Mouse (Mus musculus): ENCODE results near the gene Sqstm1. TPM values are rescaled to one million over a fixed set of nuclear protein-coding genes. Genes with fewer than 3 reads are reported as not detected.

Sqstm1 gene
- polyA plus RNA-seq, 1 experiment from 2014 or later: 213 TPM

DNA sequence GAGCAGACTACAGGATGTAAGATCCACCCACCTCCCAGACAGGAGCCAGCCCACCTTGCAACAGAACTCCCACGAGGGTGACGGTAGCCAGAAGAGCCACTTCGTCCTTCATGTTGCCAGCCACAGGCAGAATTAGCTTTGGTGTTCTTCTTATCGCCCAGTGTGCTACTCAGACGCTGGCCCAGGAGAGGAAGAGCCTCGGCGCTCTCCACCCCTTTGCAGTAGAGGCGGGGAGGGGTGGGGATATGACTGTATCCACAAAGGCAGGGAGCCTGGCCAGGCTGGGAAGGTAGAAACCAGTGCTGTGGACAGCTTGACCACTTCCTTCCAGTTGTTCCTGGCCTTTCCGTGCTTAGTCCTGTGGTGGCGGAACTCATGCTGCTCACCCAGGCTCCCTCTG lies 27.7 kb upstream of the Sqstm1 start, which contains the start of gene Ltc4s:
TSS of gene Ltc4s (minus strand) at position 293 of the 400 bp plus-strand sequence.
- Histone ChIP-seq H3K9me3 (ENCODE audit: control insufficient read depth) (no peaks in the 10 kb centered on the region), H3K36me3 (ENCODE audit: control insufficient read depth, insufficient read depth) (peaks cover 22% of the 10 kb centered on the region), H3K27ac (ENCODE audit: low read depth, low read length) (peak within 1 kb of the TSS; percentile 62; the same call in 1 of the 2 replicates), H3K4me2 (replicated peaks; ENCODE audit: low read depth) (peak within 1 kb of the TSS; percentile 97), H3K4me1 (replicated peaks; ENCODE audit: control insufficient read depth, insufficient read depth, low read length) (no peaks in the 10 kb centered on the region), H3K4me3 (ENCODE audit: low read depth, low read length) (peak within 1 kb of the TSS; percentile 66), H3K27me3 (replicated peaks; ENCODE audit: control insufficient read depth, insufficient read depth, low read length) (no peaks in the 10 kb centered on the region), H3K9ac (ENCODE audit: low read depth, low read length) (no peak within 1 kb of the TSS)
- no peak for TF ChIP-seq CTCF (IDR thresholded peaks at IDR 0.05; ENCODE audit: low read depth)
- 33% methylated on average over 10 of the region's 10 CpGs for WGBS
- no peak for ATAC-seq

DNA sequence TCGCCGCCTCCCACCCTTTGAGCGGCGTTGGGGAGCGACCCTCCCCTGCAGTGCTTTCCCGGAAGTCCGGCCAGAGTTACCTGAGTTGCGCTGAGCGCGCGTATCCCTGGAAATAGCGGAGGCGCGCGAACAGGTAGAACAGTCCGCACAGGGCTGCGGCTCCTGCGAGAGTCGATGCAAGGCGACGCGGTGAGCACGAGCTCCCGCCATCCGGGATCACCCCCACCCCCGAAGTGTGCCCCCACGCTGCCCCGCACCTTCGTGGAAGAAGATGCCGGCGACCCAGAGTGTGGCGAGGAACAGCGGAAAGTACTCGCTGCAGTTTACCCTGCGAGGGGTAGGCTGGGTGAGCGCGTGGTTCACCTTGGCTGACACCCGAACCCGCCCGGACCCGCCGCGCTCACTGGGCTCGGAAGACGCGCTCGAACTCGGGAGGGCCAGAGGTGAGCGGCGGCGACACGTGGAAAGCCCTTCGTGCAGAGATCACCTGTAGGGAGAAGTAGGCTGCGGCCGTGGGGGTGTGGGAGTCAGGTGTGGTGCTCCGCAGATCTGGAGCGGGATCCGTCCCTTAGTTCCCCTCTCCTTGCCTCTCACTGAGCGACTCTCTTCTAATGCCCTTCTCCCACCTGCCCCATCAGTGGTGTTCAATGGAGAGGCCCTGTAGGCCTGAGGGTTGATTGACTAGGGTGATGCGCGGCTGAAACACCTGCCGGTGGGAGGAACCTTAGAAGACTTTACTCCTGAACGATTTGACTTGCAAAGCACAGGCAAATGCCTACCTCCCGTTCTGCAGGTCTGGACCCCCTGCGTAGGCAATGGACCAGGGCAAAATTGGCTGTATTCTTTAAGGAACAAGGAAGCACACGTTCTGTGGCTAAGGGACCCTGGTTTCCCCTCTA lies 26.6 kb upstream of the Sqstm1 start:
- H3K4me2 ChIP-seq (replicated peaks; ENCODE audit: low read depth): peak overlapping the region; percentile 97
- peak; percentile 66 for ATAC-seq
- 2% methylated on average over 65 of the region's 66 CpGs for WGBS
- H3K4me3 ChIP-seq (ENCODE audit: low read depth, low read length): peak overlapping the region; percentile 66
- H3K36me3 ChIP-seq (ENCODE audit: control insufficient read depth, insufficient read depth): peaks cover 33% of the 10 kb centered on the region
- TF ChIP-seq CTCF (IDR thresholded peaks at IDR 0.05; ENCODE audit: low read depth): no peak
- no peaks in the 10 kb centered on the region for H3K9me3 ChIP-seq (ENCODE audit: control insufficient read depth)
- H3K27me3 ChIP-seq (replicated peaks; ENCODE audit: control insufficient read depth, insufficient read depth, low read length): no peaks in the 10 kb centered on the region
- peak overlapping the region; percentile 41; the same call in 1 of the 2 replicates for H3K27ac ChIP-seq (ENCODE audit: low read depth, low read length)
- H3K9ac ChIP-seq (ENCODE audit: low read depth, low read length): peak overlapping the region; percentile 60
- H3K4me1 ChIP-seq (replicated peaks; ENCODE audit: control insufficient read depth, insufficient read depth, low read length): no peaks in the 10 kb centered on the region

DNA sequence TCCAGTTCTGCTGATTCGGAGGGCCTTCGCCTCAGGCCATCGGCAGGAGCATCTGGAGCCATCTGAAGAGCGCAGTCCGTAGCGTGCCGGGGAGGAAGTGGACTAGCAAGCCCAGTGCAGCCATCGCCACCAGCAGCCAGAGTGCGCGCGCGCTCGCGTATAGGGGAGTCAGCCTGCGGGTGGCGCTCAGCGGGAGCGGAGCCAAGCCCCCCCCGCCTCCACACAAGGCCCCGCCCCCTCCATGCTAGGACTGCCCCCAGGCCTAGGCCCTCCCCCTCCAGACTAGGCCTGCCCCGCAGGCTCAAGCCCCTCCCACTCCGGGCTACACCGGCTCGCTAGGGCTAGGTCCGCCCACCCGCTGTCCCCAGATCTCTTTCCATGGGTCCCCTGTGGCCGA lies 25.9 kb upstream of the Sqstm1 start:
- H3K4me3 ChIP-seq (ENCODE audit: low read depth, low read length): peak overlapping the region; percentile 66
- peak; percentile 89 for ATAC-seq
- H3K27me3 ChIP-seq (replicated peaks; ENCODE audit: control insufficient read depth, insufficient read depth, low read length): no peaks in the 10 kb centered on the region
- H3K27ac ChIP-seq (ENCODE audit: low read depth, low read length): 0 out of 2 replicates have a peak overlapping the region, but pooled peaks have one; percentile 41
- no peaks in the 10 kb centered on the region for H3K4me1 ChIP-seq (replicated peaks; ENCODE audit: control insufficient read depth, insufficient read depth, low read length)
- H3K4me2 ChIP-seq (replicated peaks; ENCODE audit: low read depth): peak overlapping the region; percentile 97
- peak; percentile 75 for TF ChIP-seq CTCF (IDR thresholded peaks at IDR 0.05; ENCODE audit: low read depth)
- H3K9ac ChIP-seq (ENCODE audit: low read depth, low read length): peak overlapping the region; percentile 60
- H3K9me3 ChIP-seq (ENCODE audit: control insufficient read depth): no peaks in the 10 kb centered on the region
- WGBS: 2% methylated on average over 27 of the region's 27 CpGs
- H3K36me3 ChIP-seq (ENCODE audit: control insufficient read depth, insufficient read depth): peaks cover 39% of the 10 kb centered on the region

DNA sequence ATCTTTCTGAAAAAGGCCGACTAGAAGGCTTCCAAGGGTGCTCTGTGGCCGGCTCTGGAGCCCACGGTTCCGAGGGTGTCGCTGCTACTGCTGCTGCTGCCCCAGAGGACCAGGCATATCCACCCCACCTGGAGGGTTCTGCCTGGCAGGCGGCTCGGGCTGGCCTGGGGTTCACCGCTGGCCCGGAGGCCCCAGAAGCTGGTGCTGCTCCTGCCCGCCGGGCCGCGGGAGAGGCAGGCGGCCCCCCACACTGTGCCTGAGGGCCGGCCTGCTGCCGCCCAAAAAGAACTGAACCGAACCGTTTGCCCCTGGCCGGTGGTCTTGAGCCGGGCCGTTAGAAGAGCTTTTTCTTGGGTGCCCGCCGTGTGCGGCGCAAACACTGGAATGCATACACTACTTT lies 24.0 kb upstream of the Sqstm1 start:
- Histone ChIP-seq H3K4me2 (replicated peaks; ENCODE audit: low read depth) (no peak overlapping the region), H3K9ac (ENCODE audit: low read depth, low read length) (no peak overlapping the region), H3K27ac (ENCODE audit: low read depth, low read length) (no peak overlapping the region), H3K4me3 (ENCODE audit: low read depth, low read length) (no peak overlapping the region), H3K9me3 (ENCODE audit: control insufficient read depth) (no peaks in the 10 kb centered on the region), H3K4me1 (replicated peaks; ENCODE audit: control insufficient read depth, insufficient read depth, low read length) (no peaks in the 10 kb centered on the region), H3K27me3 (replicated peaks; ENCODE audit: control insufficient read depth, insufficient read depth, low read length) (no peaks in the 10 kb centered on the region), H3K36me3 (ENCODE audit: control insufficient read depth, insufficient read depth) (peaks cover 44% of the 10 kb centered on the region)
- 97% methylated on average over 25 of the region's 25 CpGs for WGBS
- no peak for TF ChIP-seq CTCF (IDR thresholded peaks at IDR 0.05; ENCODE audit: low read depth)
- ATAC-seq: no peak

DNA sequence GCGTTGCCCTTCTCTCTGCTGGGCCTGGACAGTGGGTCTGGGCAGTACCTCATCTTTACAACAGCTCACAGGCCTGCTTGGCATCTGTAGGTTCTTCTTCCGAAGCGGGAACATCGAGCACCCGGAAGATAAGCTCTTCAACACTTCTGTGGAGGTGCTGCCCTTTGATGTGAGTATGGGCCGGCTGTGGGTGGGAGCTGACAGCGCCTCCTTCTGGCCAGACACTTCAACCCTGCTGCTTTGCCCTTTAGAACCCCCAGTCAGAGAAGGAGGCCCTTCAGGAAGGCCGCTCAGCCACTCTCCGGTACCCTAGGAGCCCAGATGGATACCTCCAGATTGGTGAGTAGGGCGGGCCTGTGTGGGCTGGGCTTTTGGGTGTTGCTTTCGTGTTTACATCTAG lies 23.4 kb upstream of the Sqstm1 start:
- 84% methylated on average over 11 of the region's 11 CpGs for WGBS
- peak; percentile 59 for TF ChIP-seq CTCF (IDR thresholded peaks at IDR 0.05; ENCODE audit: low read depth)
- Histone ChIP-seq H3K9ac (ENCODE audit: low read depth, low read length) (no peak overlapping the region), H3K4me1 (replicated peaks; ENCODE audit: control insufficient read depth, insufficient read depth, low read length) (no peaks in the 10 kb centered on the region), H3K27me3 (replicated peaks; ENCODE audit: control insufficient read depth, insufficient read depth, low read length) (no peaks in the 10 kb centered on the region), H3K36me3 (ENCODE audit: control insufficient read depth, insufficient read depth) (peaks cover 44% of the 10 kb centered on the region), H3K4me3 (ENCODE audit: low read depth, low read length) (no peak overlapping the region), H3K4me2 (replicated peaks; ENCODE audit: low read depth) (no peak overlapping the region), H3K9me3 (ENCODE audit: control insufficient read depth) (no peaks in the 10 kb centered on the region), H3K27ac (ENCODE audit: low read depth, low read length) (no peak overlapping the region)
- no peak for ATAC-seq

DNA sequence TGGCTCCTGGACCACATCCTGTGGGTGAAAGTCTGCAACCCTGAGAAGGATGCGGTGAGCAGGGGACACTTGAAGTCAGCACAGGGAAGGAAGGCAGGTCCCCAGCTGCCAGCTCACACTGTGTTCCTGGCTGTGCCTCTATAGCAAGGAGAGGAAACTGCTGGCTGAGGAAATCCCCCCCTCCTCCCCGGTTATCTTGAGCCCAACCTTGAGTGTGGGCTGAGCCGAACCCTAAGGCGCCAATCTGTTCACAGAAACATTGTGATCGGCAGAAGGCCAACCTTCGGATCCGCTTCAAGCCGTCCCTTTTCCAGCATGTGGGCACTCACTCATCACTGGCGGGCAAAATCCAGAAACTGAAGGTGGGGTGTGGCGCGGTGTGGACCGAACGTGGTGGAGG lies 22.4 kb upstream of the Sqstm1 start:
- Histone ChIP-seq H3K9ac (ENCODE audit: low read depth, low read length) (no peak overlapping the region), H3K4me1 (replicated peaks; ENCODE audit: control insufficient read depth, insufficient read depth, low read length) (no peaks in the 10 kb centered on the region), H3K36me3 (ENCODE audit: control insufficient read depth, insufficient read depth) (peaks cover 44% of the 10 kb centered on the region), H3K27ac (ENCODE audit: low read depth, low read length) (no peak overlapping the region), H3K27me3 (replicated peaks; ENCODE audit: control insufficient read depth, insufficient read depth, low read length) (no peaks in the 10 kb centered on the region), H3K9me3 (ENCODE audit: control insufficient read depth) (no peaks in the 10 kb centered on the region), H3K4me3 (ENCODE audit: low read depth, low read length) (no peak overlapping the region), H3K4me2 (replicated peaks; ENCODE audit: low read depth) (no peak overlapping the region)
- ATAC-seq: no peak
- TF ChIP-seq CTCF (IDR thresholded peaks at IDR 0.05; ENCODE audit: low read depth): no peak
- WGBS: 93% methylated on average over 13 of the region's 13 CpGs

Measured in intestine, postnatal 0 days (tissue).